Mouse (Mus musculus) liver, adult (tissue): ENCODE data around the gene Sbno2.

Source experiments
- GATA4 ChIP-seq: IDR thresholded peaks from 2 replicates; pipeline ENCODE4 v1.6.1; 2014; ENCODE audit warnings: mild to moderate bottlenecking, low read length; ENCODE audit not compliant: insufficient replicate concordance

Sbno2 gene

GRCm38 (mm10) chr10:80051618-80052373, 53.6 kb downstream of the Sbno2 start:
- TF ChIP-seq GATA4, result no peak

GRCm38 (mm10) chr10:80050885-80051617, 54.3 kb downstream of the Sbno2 start:
- TF ChIP-seq GATA4, result no peak

- TF ChIP-seq GATA4, result no peak
These were observed 55.1 kb downstream of the Sbno2 start for GRCm38 (mm10) chr10:80050244-80050643.

GRCm38 (mm10) chr10:80048834-80049233, 56.5 kb downstream of the Sbno2 start:
- TF ChIP-seq GATA4, result no peak

- no peak for TF ChIP-seq GATA4
These were observed 57.0 kb downstream of the Sbno2 start for GRCm38 (mm10) chr10:80048396-80048795.

GRCm38 (mm10) chr10:80047041-80047565, 58.3 kb downstream of the Sbno2 start, which contains the start of gene Gpx4:
Gpx4 (plus strand) TSS chr10:80047166.
- no peak for TF ChIP-seq GATA4

GRCm38 (mm10) chr10:80045766-80046165, 59.6 kb downstream of the Sbno2 start:
- no peak for TF ChIP-seq GATA4

- TF ChIP-seq GATA4, result no peak
These were observed 61.3 kb downstream of the Sbno2 start for GRCm38 (mm10) chr10:80044087-80044486.

GRCm38 (mm10) chr10:80039559-80039979, 65.8 kb downstream of the Sbno2 start, which contains the start of gene Polr2e:
Polr2e (minus strand) TSS chr10:80039795.
- TF ChIP-seq GATA4, result peak; percentile 94; the same call in 1 of the 2 replicates

- no peak for TF ChIP-seq GATA4
These were observed 68.5 kb downstream of the Sbno2 start for GRCm38 (mm10) chr10:80036832-80037231.

- no peak for TF ChIP-seq GATA4
These were observed 69.7 kb downstream of the Sbno2 start for GRCm38 (mm10) chr10:80035686-80036085.

- TF ChIP-seq GATA4, result no peak
These were observed 70.2 kb downstream of the Sbno2 start for GRCm38 (mm10) chr10:80035148-80035547.

- TF ChIP-seq GATA4, result no peak
These were observed 71.6 kb downstream of the Sbno2 start for GRCm38 (mm10) chr10:80033511-80034391.

- TF ChIP-seq GATA4, result peak; percentile 92; the same call in 1 of the 2 replicates
These were observed 72.4 kb downstream of the Sbno2 start for GRCm38 (mm10) chr10:80032799-80033480.
